Mouse (Mus musculus) liver, adult 10 weeks (tissue): ENCODE data around the gene Klf3. TPM values are rescaled to one million over a fixed set of nuclear protein-coding genes. Genes with fewer than 3 reads are reported as not detected.

Source experiments
- polyA plus RNA-seq: library from polyadenylated mRNA; stranded (reverse); fragments of 350-450 nt; fragmentation: Illumina TruSeq; extraction: RNeasy Lipid Tissue Mini Kit (QIAGEN cat#74804); gene quantifications from one replicate; pipeline ENCODE4 v1.2.3, GENCODE M21; 2014; ENCODE audit warnings: low read depth, low replicate concordance

Klf3 gene
- polyA plus RNA-seq, result 37.9 TPM

DNA sequence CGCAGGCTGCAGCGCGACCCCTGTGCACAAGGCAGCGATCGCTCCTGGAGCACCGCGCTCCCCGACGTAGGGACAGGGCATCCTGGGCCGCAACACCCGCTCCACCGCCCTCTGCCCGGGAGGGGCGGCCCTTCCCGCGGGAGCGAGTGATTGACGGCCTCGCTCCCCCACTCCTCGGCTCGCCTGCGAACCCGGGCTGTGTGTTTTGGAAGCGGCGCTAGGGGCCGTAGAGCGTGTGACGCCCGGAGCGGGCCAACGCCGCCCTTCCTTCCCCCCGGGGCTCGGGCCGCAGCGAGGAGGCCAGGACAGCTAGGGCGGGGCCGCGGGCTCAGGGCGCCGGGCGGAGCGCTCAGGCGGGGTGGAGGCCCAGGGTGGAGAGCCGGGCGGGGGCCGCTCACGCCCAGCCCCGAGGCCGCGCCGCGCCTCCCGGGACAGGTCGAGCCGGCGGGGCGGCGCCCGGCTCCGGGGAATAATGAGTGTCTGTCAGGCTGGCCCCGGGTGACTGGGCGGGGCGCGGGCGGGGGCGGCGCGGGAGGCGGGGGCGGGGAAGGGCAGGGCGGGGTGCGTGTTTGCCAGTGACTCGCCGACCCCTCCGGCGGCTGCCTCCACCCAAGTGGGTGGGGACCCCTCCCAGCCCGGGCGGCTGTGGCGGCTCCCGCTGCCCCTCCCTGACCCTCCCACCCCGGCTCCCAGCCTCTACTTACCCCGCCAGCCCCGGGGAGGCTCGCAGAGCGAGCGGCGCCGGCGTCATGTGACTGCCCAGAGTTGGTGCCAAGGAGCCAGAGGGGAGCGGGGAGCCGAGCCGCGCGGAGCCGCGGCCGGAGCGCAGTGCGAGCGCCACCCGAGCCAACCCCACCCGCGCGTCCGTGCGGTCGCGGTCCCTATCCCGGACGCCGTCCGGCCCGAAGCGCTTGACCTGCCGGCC is at the start of gene Klf3:
Klf3 (plus strand) TSS at position 594 of the 925 bp plus-strand sequence.

Other genes with a start within 250 kb of the Klf3 start
- gene Tlr1, start 130.2 kb downstream of the Klf3 start, polyA plus RNA-seq, result 1.7 TPM
- gene Tlr6, start 156.7 kb downstream of the Klf3 start, polyA plus RNA-seq, result 0.37 TPM
- gene Fam114a1, start 166.7 kb downstream of the Klf3 start, polyA plus RNA-seq, result 18.0 TPM